Mouse (Mus musculus) MEL-GATA-1-ER (cell line): ENCODE measurements around the gene Tpst1.

Experiments
- DNase-seq: peaks from one replicate; pipeline ENCODE4 v3.0.0-alpha.2; 2012; ENCODE audit warnings: low read depth; ENCODE audit errors: extremely low read depth

Tpst1 gene

DNA sequence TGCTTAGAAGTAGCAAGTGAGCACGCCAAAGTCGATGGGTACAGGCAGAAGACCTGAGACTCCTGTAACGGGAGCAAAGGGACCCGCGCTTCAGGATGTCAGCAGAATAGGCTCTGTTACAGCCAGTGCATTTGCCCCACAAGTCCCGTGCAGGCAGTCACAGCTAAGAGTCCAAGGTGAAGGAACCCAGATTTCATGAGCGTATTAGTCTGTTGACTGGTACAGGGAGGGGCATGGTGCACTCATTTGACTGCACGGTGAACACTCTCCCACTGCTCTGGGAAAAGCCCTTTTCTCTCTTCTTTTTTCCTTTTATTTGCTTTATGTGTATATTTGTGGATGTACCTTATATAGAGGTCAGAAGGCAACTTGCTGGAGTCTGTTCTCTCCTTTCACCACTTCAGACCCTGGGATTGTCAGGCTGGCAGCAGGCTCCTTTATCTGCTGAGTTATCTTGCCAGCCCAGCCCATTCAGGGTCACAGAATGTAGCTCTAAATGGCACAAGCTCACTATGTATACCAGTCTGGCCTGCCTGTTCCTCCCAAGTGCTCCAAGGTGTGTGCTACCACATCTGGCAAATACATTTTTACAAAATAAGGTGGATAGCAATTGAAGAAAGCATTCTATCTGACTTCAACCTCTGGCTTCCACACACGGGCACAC, 111.2 kb downstream of the Tpst1 start:
- no peak for DNase-seq

GRCm38 (mm10) chr5:130185312-130185711, 112.2 kb downstream of the Tpst1 start:
- no peak for DNase-seq
